Mouse (Mus musculus) lung, postnatal 0 days (tissue): ENCODE measurements around the gene Vrk1.

Source experiments
- CTCF ChIP-seq: IDR thresholded peaks from 2 replicates; pipeline ENCODE4 v1.5.1; 2016; ENCODE audit warnings: antibody characterized with exemption, mild to moderate bottlenecking
- EP300 ChIP-seq: IDR thresholded peaks from 2 replicates; pipeline ENCODE4 v1.6.1; 2016; ENCODE audit warnings: antibody characterized with exemption, mild to moderate bottlenecking, control low read depth

GRCm38 (mm10) chr12:105995940-105996339 lies 14.1 kb upstream of the Vrk1 start:
- TF ChIP-seq CTCF, result no peak
- TF ChIP-seq EP300, result no peak
